Mouse (Mus musculus): ENCODE results near the gene Krt17. TPM values are rescaled to one million over a fixed set of nuclear protein-coding genes. Genes with fewer than 3 reads are reported as not detected.
A peak's percentile ranks its signal among the peaks of the same experiment; 100 is the strongest.

Gene Krt17
- total and polyA plus RNA-seq, 3 experiments = 0.61 TPM; not detected in 2

- intact Hi-C loops (cut with DNase I) = loop anchor here (1.0 to 5.0 kb wide), 2 partner anchors 16 to 836 kb away; no protein-coding TSS in a partner anchor
- DNase-seq = peak in 1 of 2 experiments; percentile 27
- Histone ChIP-seq H3K36me3 (ENCODE audit: control insufficient read depth, insufficient read depth, low read length) (no peaks in the 10 kb centered on the region), H3K27me3 (ENCODE audit: control insufficient read depth, insufficient read depth, low read length) (no peaks in the 10 kb centered on the region), H3K4me3 (no peak overlapping the region), H3K79me2 (replicated peaks; ENCODE audit: control insufficient read depth, insufficient read depth, low read length) (no peaks in the 10 kb centered on the region), H3K9ac (ENCODE audit: low read depth, low read length) (no peak overlapping the region), H3K4me1 (ENCODE audit: control insufficient read depth, insufficient read depth, low read length) (no peaks in the 10 kb centered on the region; the same call in 1 of the 2 replicates), H3K27ac (no peak overlapping the region)
- peak; percentile 52 for TF ChIP-seq CTCF (IDR thresholded peaks at IDR 0.05)
- TF ChIP-seq EP300 (IDR thresholded peaks at IDR 0.05; ENCODE audit: insufficient read depth, low read depth, low read length) = no peak
- WGBS = 29% methylated on average over 5 of the region's 5 CpGs
These were observed 37.0 kb upstream of the Krt17 start for GRCm38 (mm10) chr11:100297801-100298200.

GRCm38 (mm10) chr11:100295308-100295707 lies 34.5 kb upstream of the Krt17 start:
- Histone ChIP-seq H3K4me1 (ENCODE audit: control insufficient read depth, insufficient read depth, low read length) (no peaks in the 10 kb centered on the region; the same call in 1 of the 2 replicates), H3K4me3 (no peak overlapping the region), H3K9ac (ENCODE audit: low read depth, low read length) (no peak overlapping the region)

GRCm38 (mm10) chr11:100292884-100293283 lies 32.1 kb upstream of the Krt17 start:
- H3K4me3 ChIP-seq = no peak overlapping the region
- H3K4me1 ChIP-seq (ENCODE audit: control insufficient read depth, insufficient read depth, low read length) = no peaks in the 10 kb centered on the region
- H3K36me3 ChIP-seq (ENCODE audit: control insufficient read depth, insufficient read depth, low read length) = no peaks in the 10 kb centered on the region
- WGBS = 71% methylated on average over 6 of the region's 6 CpGs
- H3K27me3 ChIP-seq (ENCODE audit: control insufficient read depth, insufficient read depth, low read length) = no peaks in the 10 kb centered on the region
- intact Hi-C loops (cut with DNase I) = no loop called here
- no peak for TF ChIP-seq POLR2A (IDR thresholded peaks at IDR 0.05; ENCODE audit: insufficient read depth, low read depth, low read length)
- no peaks in the 10 kb centered on the region for H3K79me2 ChIP-seq (replicated peaks; ENCODE audit: control insufficient read depth, insufficient read depth, low read length)
- H3K27ac ChIP-seq = no peak overlapping the region
- no peak for DNase-seq
- H3K9ac ChIP-seq (ENCODE audit: low read depth, low read length) = no peak overlapping the region

More at GRCm38 (mm10) chr11:100295308-100295707, 34.5 kb upstream of the Krt17 start:
- Histone ChIP-seq H3K36me3 (ENCODE audit: control insufficient read depth, insufficient read depth, low read length) (no peaks in the 10 kb centered on the region), H3K27me3 (ENCODE audit: control insufficient read depth, insufficient read depth, low read length) (no peaks in the 10 kb centered on the region), H3K27ac (no peak overlapping the region), H3K79me2 (replicated peaks; ENCODE audit: control insufficient read depth, insufficient read depth, low read length) (no peaks in the 10 kb centered on the region)
- intact Hi-C loops (cut with DNase I) = loop anchor here (5.0 kb wide), 1 partner anchor 833 kb away; no protein-coding TSS in a partner anchor
- peak; percentile 71 to 86 for DNase-seq
- 7% methylated on average over 10 of the region's 10 CpGs for WGBS
- no peak for TF ChIP-seq POLR2A (IDR thresholded peaks at IDR 0.05; ENCODE audit: insufficient read depth, low read depth, low read length)
- TF ChIP-seq EP300 (IDR thresholded peaks at IDR 0.05; ENCODE audit: insufficient read depth, low read depth, low read length) = peak; percentile 93
- no peak; the same call in 1 of the 2 replicates for TF ChIP-seq CTCF (IDR thresholded peaks at IDR 0.05)

GRCm38 (mm10) chr11:100290235-100290634 lies 29.4 kb upstream of the Krt17 start:
- 44% methylated on average over 5 of the region's 5 CpGs for WGBS
- H3K4me1 ChIP-seq (ENCODE audit: control insufficient read depth, insufficient read depth, low read length) = no peaks in the 10 kb centered on the region; the same call in 1 of the 2 replicates
- TF ChIP-seq POLR2A (IDR thresholded peaks at IDR 0.05; ENCODE audit: insufficient read depth, low read depth, low read length) (no peak), EP300 (IDR thresholded peaks at IDR 0.05; ENCODE audit: insufficient read depth, low read depth, low read length) (no peak), CTCF (IDR thresholded peaks at IDR 0.05) (no peak)
- no peaks in the 10 kb centered on the region for H3K36me3 ChIP-seq (ENCODE audit: control insufficient read depth, insufficient read depth, low read length)
- no peaks in the 10 kb centered on the region for H3K27me3 ChIP-seq (ENCODE audit: control insufficient read depth, insufficient read depth, low read length)
- H3K4me3 ChIP-seq = no peak overlapping the region
- intact Hi-C loops (cut with DNase I) = no loop called here
- no peaks in the 10 kb centered on the region for H3K79me2 ChIP-seq (replicated peaks; ENCODE audit: control insufficient read depth, insufficient read depth, low read length)
- no peak overlapping the region for H3K9ac ChIP-seq (ENCODE audit: low read depth, low read length)
- H3K27ac ChIP-seq = peak overlapping the region; percentile 26; the same call in 1 of the 2 replicates
- peak in 1 of 2 experiments; percentile 32 for DNase-seq

- no peaks in the 10 kb centered on the region for H3K36me3 ChIP-seq (ENCODE audit: control insufficient read depth, insufficient read depth, low read length)
- H3K27ac ChIP-seq = no peak overlapping the region
- no peak overlapping the region for H3K9ac ChIP-seq (ENCODE audit: low read depth, low read length)
- intact Hi-C loops (cut with DNase I) = no loop called here
- DNase-seq = peak in 1 of 2 experiments; percentile 52
- TF ChIP-seq POLR2A (IDR thresholded peaks at IDR 0.05; ENCODE audit: insufficient read depth, low read depth, low read length) = no peak
- no peaks in the 10 kb centered on the region for H3K27me3 ChIP-seq (ENCODE audit: control insufficient read depth, insufficient read depth, low read length)
- H3K4me3 ChIP-seq = no peak overlapping the region
- H3K4me1 ChIP-seq (ENCODE audit: control insufficient read depth, insufficient read depth, low read length) = no peaks in the 10 kb centered on the region; the same call in 1 of the 2 replicates
- no peaks in the 10 kb centered on the region for H3K79me2 ChIP-seq (replicated peaks; ENCODE audit: control insufficient read depth, insufficient read depth, low read length)
- 67% methylated on average over 6 of the region's 6 CpGs for WGBS
These were observed 28.1 kb upstream of the Krt17 start for GRCm38 (mm10) chr11:100288942-100289341.

- Histone ChIP-seq H3K4me1 (ENCODE audit: control insufficient read depth, insufficient read depth, low read length) (no peaks in the 10 kb centered on the region; the same call in 1 of the 2 replicates), H3K4me3 (no peak overlapping the region), H3K36me3 (ENCODE audit: control insufficient read depth, insufficient read depth, low read length) (no peaks in the 10 kb centered on the region), H3K9ac (ENCODE audit: low read depth, low read length) (no peak overlapping the region), H3K27ac (no peak overlapping the region), H3K27me3 (ENCODE audit: control insufficient read depth, insufficient read depth, low read length) (no peaks in the 10 kb centered on the region), H3K79me2 (replicated peaks; ENCODE audit: control insufficient read depth, insufficient read depth, low read length) (no peaks in the 10 kb centered on the region)
- WGBS = 48% methylated on average over 10 of the region's 10 CpGs
- peak; percentile 68 to 76 for DNase-seq
- intact Hi-C loops (cut with DNase I) = no loop called here
- TF ChIP-seq CTCF (IDR thresholded peaks at IDR 0.05) (no peak), POLR2A (IDR thresholded peaks at IDR 0.05; ENCODE audit: insufficient read depth, low read depth, low read length) (no peak), EP300 (IDR thresholded peaks at IDR 0.05; ENCODE audit: insufficient read depth, low read depth, low read length) (no peak)
These were observed 26.2 kb upstream of the Krt17 start for GRCm38 (mm10) chr11:100287024-100287423.
